Mouse (Mus musculus): ENCODE results near the gene Zfp423.

DNA sequence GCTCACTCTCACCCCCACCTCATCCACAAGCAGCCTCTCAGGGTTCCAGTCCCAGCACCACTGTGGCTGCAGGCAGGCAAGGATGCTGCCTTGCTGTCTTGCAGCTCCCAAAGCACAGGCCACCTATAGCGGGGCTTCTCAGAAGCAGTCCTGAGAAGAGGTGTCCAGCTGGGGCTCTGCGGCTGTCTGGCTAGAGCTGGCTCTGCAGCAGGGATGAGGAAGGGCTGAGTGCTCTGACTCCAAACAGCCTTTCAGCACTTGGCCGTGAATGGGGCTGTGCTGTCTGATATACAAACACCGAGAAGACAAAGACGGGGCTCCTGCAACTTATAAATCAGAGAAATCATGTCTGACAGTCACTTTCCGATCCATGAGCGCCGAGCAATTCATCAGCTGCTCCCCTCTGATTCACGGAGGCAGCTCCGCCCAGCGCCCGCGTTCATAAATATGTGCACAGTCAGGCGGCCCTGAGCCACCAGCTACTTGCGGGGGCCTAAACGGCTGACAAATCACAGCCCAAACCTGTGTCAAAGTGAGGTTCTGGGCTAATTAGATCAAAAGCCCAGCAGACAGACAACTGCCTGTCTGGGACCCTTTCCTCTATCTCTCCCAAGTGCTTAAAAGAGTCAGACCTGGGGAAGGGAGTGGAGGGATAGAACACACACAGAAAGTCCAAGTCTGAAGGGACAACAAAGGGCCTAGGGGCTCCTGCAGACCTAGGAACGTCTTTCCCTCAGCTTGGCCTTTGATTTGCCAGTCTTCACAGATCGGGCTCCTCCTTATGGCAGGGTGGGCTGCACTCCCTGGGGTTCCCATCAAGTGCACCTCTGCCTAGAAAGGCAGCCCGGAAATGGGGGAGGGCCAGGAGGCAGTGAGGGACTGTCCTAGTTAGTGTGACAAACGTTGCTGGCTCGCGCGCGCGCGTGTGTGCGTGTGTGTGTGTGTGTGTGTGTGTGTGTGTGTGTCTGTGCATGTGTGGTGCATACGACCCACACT lies 269.0 kb downstream of the Zfp423 start:
- no peak for TF ChIP-seq CTCF (IDR thresholded peaks at IDR 0.05; ENCODE audit: borderline replicate concordance, insufficient read depth, low read length)
- TF ChIP-seq POLR2A (IDR thresholded peaks at IDR 0.05; ENCODE audit: low read depth, low read length), result no peak
